Mouse (Mus musculus) G1E (cell line): ENCODE results near the gene Gm20498. TPM values are rescaled to one million over a fixed set of nuclear protein-coding genes. Genes with fewer than 3 reads are reported as not detected.

ENCODE experiments used
- ATAC-seq: 2 replicates; pipeline ENCODE4 v1.8.0; 2016; ENCODE audit warnings: mild to moderate bottlenecking; ENCODE audit not compliant: insufficient number of reproducible peaks, poor library complexity, low FRiP score, severe bottlenecking; ENCODE audit errors: extremely low read depth
- DNase-seq: peaks from one replicate; pipeline ENCODE4 v3.0.0; 2012; ENCODE audit warnings: low spot score
- H3K27me3 ChIP-seq: 2 replicates; pipeline ENCODE4 v1.6.1; 2012; ENCODE audit warnings: mild to moderate bottlenecking, low read length, inconsistent platforms; ENCODE audit not compliant: insufficient read depth
- H3K36me3 ChIP-seq: replicated peaks from 2 replicates; pipeline ENCODE3; 2012; ENCODE audit warnings: mild to moderate bottlenecking, inconsistent platforms
- H3K4me1 ChIP-seq: 2 replicates; pipeline ENCODE4 v1.6.1; 2012; ENCODE audit warnings: low read depth, low read length, inconsistent platforms, mixed read lengths; ENCODE audit not compliant: insufficient read depth
- H3K4me3 ChIP-seq: 2 replicates; pipeline ENCODE4 v1.5.1; 2012; ENCODE audit warnings: low read depth, mild to moderate bottlenecking, inconsistent platforms, low read length, moderate library complexity, mixed read lengths
- H3K9me3 ChIP-seq: replicated peaks from 2 replicates; pipeline ENCODE4 v1.6.1; 2012; ENCODE audit warnings: inconsistent platforms
- CTCF ChIP-seq: IDR thresholded peaks from 2 replicates; pipeline ENCODE4 v1.5.1; 2012; ENCODE audit warnings: low read depth, low read length, inconsistent platforms, mixed read lengths
- GATA1 ChIP-seq: IDR thresholded peaks from 2 replicates; pipeline ENCODE4 v1.6.1; 2012; ENCODE audit warnings: borderline replicate concordance, low read length, inconsistent platforms, mixed read lengths
- GATA2 ChIP-seq: IDR thresholded peaks from 2 replicates; pipeline ENCODE4 v1.6.1; 2012; ENCODE audit warnings: low read depth, low read length, inconsistent platforms, borderline replicate concordance
- POLR2AphosphoS5 ChIP-seq: IDR thresholded peaks from 2 replicates; pipeline ENCODE4 v1.6.1; 2012; ENCODE audit warnings: low read depth, low read length, inconsistent platforms; ENCODE audit not compliant: insufficient replicate concordance
- TAL1 ChIP-seq: conservative IDR thresholded peaks from 2 replicates; pipeline ENCODE4 v1.6.1; 2012; ENCODE audit warnings: low read depth, low read length, inconsistent platforms, mixed read lengths
- polyA plus RNA-seq: library from polyadenylated mRNA; stranded (reverse); fragments of >175 nt; gene quantifications from 2 replicates; pipeline ENCODE4 v1.2.3, GENCODE M21; 2012
- total RNA-seq, 2 experiments: library from RNA; stranded (forward) in 1 of 2; stranded (reverse) in 1 of 2; fragments of 200-1000 nt in 1 of 2; fragments of >200 nt in 1 of 2; fragmentation: Nextera tagmentation in 1 of 2; gene quantifications; 2 replicates each; pipeline ENCODE4 v1.2.3; 2014 to 2017

Gene Gm20498
- total RNA-seq (2014; fragmentation: Nextera tagmentation) (30.3 and 44.0 TPM in 2 replicates), total RNA-seq (2017) (99.1 and 116 TPM in 2 replicates), polyA plus RNA-seq (64.7 and 98.4 TPM in 2 replicates)

GRCm38 (mm10) chr12:81532316-81533028, at the start of gene Gm20498, which contains the start of gene Synj2bp:
Gene Gm20498, minus strand, starts transcription at chr12:81532905.
Gene Synj2bp, minus strand, starts transcription at chr12:81532911.
- H3K36me3 ChIP-seq: peaks cover 11% of the 10 kb centered on the region
- H3K27me3 ChIP-seq: no peaks in the 10 kb centered on the region
- peaks cover 27% of the 10 kb centered on the region for H3K4me1 ChIP-seq
- peak; percentile 93 for ATAC-seq
- H3K9me3 ChIP-seq: no peaks in the 10 kb centered on the region
- peak; percentile 80 for DNase-seq
- TF ChIP-seq CTCF (no peak), POLR2AphosphoS5 (no peak), GATA1 (no peak), TAL1 (no peak), GATA2 (no peak)
- peak within 1 kb of the TSS; percentile 77 for H3K4me3 ChIP-seq

- peaks cover 13% of the 10 kb centered on the region for H3K4me1 ChIP-seq
- DNase-seq: no peak
- no peaks in the 10 kb centered on the region for H3K9me3 ChIP-seq
- TF ChIP-seq TAL1 (no peak), GATA1 (no peak), CTCF (no peak), GATA2 (no peak), POLR2AphosphoS5 (no peak)
- peaks cover 34% of the 10 kb centered on the region for H3K36me3 ChIP-seq
- H3K4me3 ChIP-seq: no peak within 1 kb of the TSS; the same call in 1 of the 2 replicates
- no peak for ATAC-seq
- H3K27me3 ChIP-seq: no peaks in the 10 kb centered on the region
These were observed 35.7 kb upstream of the Gm20498 start, which contains the start of gene Adam21 for GRCm38 (mm10) chr12:81568374-81568773. Gene Adam21, minus strand, starts transcription at chr12:81568474.

DNA sequence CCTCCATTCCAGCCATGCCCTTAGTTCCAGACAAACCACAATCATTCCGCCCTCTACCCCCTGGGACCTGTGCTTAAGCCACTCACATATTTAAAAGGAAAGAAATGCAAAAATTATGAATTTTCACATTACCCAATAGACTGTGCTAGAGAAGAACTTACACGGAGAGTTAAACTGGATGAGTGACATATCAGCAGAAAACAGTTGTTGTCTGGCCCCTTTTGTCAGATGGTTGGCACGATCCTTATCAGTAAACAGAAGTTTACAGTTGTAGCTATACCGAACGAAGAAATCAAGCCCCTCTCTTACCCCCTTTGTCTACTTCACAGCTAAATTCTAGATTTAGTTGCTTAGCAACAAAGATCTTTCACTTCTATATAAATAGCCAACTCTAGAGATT, 35.2 kb upstream of the Gm20498 start:
- Histone ChIP-seq H3K9me3 (no peaks in the 10 kb centered on the region), H3K27me3 (no peaks in the 10 kb centered on the region), H3K36me3 (peaks cover 30% of the 10 kb centered on the region), H3K4me3 (no peak overlapping the region; the same call in 1 of the 2 replicates), H3K4me1 (peaks cover 13% of the 10 kb centered on the region)
- DNase-seq (peak; percentile 18), ATAC-seq (peak; percentile 84)
- TF ChIP-seq GATA2 (no peak), TAL1 (peak; percentile 65)

- no peaks in the 10 kb centered on the region for H3K27me3 ChIP-seq
- H3K4me1 ChIP-seq: peaks cover 13% of the 10 kb centered on the region
- peaks cover 2% of the 10 kb centered on the region for H3K36me3 ChIP-seq
- TF ChIP-seq POLR2AphosphoS5 (no peak), TAL1 (no peak), GATA1 (no peak), GATA2 (no peak), CTCF (no peak)
- H3K4me3 ChIP-seq: no peak overlapping the region
- DNase-seq (no peak), ATAC-seq (no peak)
- no peaks in the 10 kb centered on the region for H3K9me3 ChIP-seq
These were observed 31.5 kb upstream of the Gm20498 start for GRCm38 (mm10) chr12:81564173-81564572.

GRCm38 (mm10) chr12:81549286-81549685, 16.6 kb upstream of the Gm20498 start:
- no peaks in the 10 kb centered on the region for H3K27me3 ChIP-seq
- H3K4me1 ChIP-seq: peaks cover 12% of the 10 kb centered on the region
- no peak for TF ChIP-seq GATA1
- no peak for TF ChIP-seq GATA2
- no peak for TF ChIP-seq CTCF
- TF ChIP-seq POLR2AphosphoS5: no peak
- no peak for TF ChIP-seq TAL1
- DNase-seq: no peak
- ATAC-seq: no peak
- H3K9me3 ChIP-seq: no peaks in the 10 kb centered on the region
- no peaks in the 10 kb centered on the region for H3K36me3 ChIP-seq
- H3K4me3 ChIP-seq: no peak overlapping the region

DNA sequence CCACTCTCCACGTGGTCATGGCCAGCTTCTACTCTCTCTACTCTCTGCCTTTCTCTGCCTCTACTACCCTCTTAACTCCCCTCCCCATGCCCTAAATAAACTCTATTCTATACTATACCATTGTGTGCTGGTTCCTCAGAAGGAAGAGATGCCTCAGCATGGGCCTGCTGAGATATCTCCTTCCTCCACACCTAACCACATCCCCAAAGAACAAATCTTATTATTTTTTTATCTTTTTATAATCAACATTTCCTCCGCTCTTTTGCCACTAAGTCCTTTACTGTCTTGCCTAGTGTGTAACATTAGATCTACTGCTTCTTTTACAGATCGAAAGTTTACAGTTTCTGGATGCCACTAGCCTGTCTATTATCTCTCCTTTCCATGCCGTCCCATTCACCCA, 14.5 kb upstream of the Gm20498 start:
- TF ChIP-seq POLR2AphosphoS5 (no peak), GATA2 (no peak), TAL1 (no peak), CTCF (no peak), GATA1 (no peak)
- Histone ChIP-seq H3K4me1 (peaks cover 12% of the 10 kb centered on the region), H3K4me3 (no peak overlapping the region), H3K27me3 (no peaks in the 10 kb centered on the region), H3K9me3 (no peaks in the 10 kb centered on the region), H3K36me3 (no peaks in the 10 kb centered on the region)
- ATAC-seq: peak; percentile 70
- no peak for DNase-seq
